Mouse (Mus musculus) liver, postnatal 0 days (tissue): ENCODE data around the gene Sec14l4.

Source experiments
- CTCF ChIP-seq: sonication (generic); IDR thresholded peaks from 2 replicates; pipeline ENCODE4 v1.5.1; 2016; ENCODE audit warnings: antibody characterized with exemption, low read depth
- EP300 ChIP-seq: IDR thresholded peaks from 2 replicates; pipeline ENCODE4 v1.6.1; 2016; ENCODE audit warnings: antibody characterized with exemption, low read depth, mild to moderate bottlenecking

GRCm38 (mm10) chr11:4043081-4043480 is 11.8 kb downstream of the Sec14l4 start:
- TF ChIP-seq EP300 (no peak), CTCF (no peak)
